ENCODE assay signal across 8 mouse cellular contexts in genomic region chr9:30480464-30480863, GRCm38 (mm10). TPM values are rescaled to one million over a fixed set of nuclear protein-coding genes. Genes with fewer than 3 reads are reported as not detected.
DNase-seq lines count a peak whose midpoint lies in the region; ATAC-seq and TF ChIP-seq lines count a peak whose summit lies in the region.

No protein-coding gene starts in this region.

- no peak overlapping the region for H3K27ac ChIP-seq in embryonic facial prominence, embryonic 14.5 days (replicated peaks; ENCODE audit: low read depth, low read length)
- no peak overlapping the region for H3K27ac ChIP-seq in heart, adult 2 months
- H3K27ac ChIP-seq in limb, embryonic 12.5 days: no peak overlapping the region
- H3K27ac ChIP-seq in midbrain, postnatal 0 days (ENCODE audit: low read depth, low read length): no peak overlapping the region

- H3K36me3 ChIP-seq in embryonic facial prominence, embryonic 14.5 days (ENCODE audit: control insufficient read depth, insufficient read depth, low read length): no peaks in the 10 kb centered on the region
- H3K36me3 ChIP-seq in heart, adult 2 months (ENCODE audit: control insufficient read depth, insufficient read depth, low read length): no peaks in the 10 kb centered on the region
- H3K36me3 ChIP-seq in limb, embryonic 12.5 days: no peaks in the 10 kb centered on the region
- H3K36me3 ChIP-seq in midbrain, postnatal 0 days (ENCODE audit: insufficient read depth, low read length): no peaks in the 10 kb centered on the region

- no peaks in the 10 kb centered on the region for H3K9me3 ChIP-seq in embryonic facial prominence, embryonic 14.5 days (ENCODE audit: control insufficient read depth, low read length)
- no peaks in the 10 kb centered on the region for H3K9me3 ChIP-seq in limb, embryonic 12.5 days
- H3K9me3 ChIP-seq in midbrain, postnatal 0 days (ENCODE audit: low read length): no peaks in the 10 kb centered on the region

- intact Hi-C loops in heart, adult 2 months (cut with DNase I): loop anchor here (1.0 to 5.0 kb wide), 7 partner anchors 32 to 606 kb away; partner anchors contain the start of gene Adamts15

- TF ChIP-seq CTCF in heart, adult 2 months (IDR thresholded peaks at IDR 0.05): peak; percentile 99
- TF ChIP-seq CTCF in midbrain, postnatal 0 days (IDR thresholded peaks at IDR 0.05): peak; percentile 100

- H3K9ac ChIP-seq in embryonic facial prominence, embryonic 14.5 days (ENCODE audit: low read depth, low read length): no peak overlapping the region
- no peak overlapping the region for H3K9ac ChIP-seq in heart, adult 2 months (ENCODE audit: low read depth, low read length)
- H3K9ac ChIP-seq in limb, embryonic 12.5 days (replicated peaks): no peak overlapping the region
- no peak overlapping the region for H3K9ac ChIP-seq in midbrain, postnatal 0 days (replicated peaks; ENCODE audit: low read length, poor library complexity, severe bottlenecking)

- DNase-seq in 416B (ENCODE audit: low read depth): peak; percentile 91
- DNase-seq in adrenal gland, postnatal 4 days (ENCODE audit: low spot score in 2 of 2): peak; percentile 77 to 91
- peak; percentile 98 for DNase-seq in embryonic facial prominence, embryonic 14.5 days (ENCODE audit: low spot score)
- DNase-seq in heart, adult 2 months: peak; percentile 90
- DNase-seq in kidney, adult 8-10 months: peak; percentile 88 to 94
- peak; percentile 99 for DNase-seq in midbrain, postnatal 0 days (ENCODE audit: low spot score)
- peak; percentile 64 to 76 for DNase-seq in spleen, postnatal 14 days (ENCODE audit: low spot score in 2 of 2)

- H3K4me1 ChIP-seq in embryonic facial prominence, embryonic 14.5 days (ENCODE audit: control insufficient read depth, insufficient read depth, low read length): no peaks in the 10 kb centered on the region
- H3K4me1 ChIP-seq in heart, adult 2 months (ENCODE audit: control insufficient read depth, insufficient read depth, low read length): no peaks in the 10 kb centered on the region
- H3K4me1 ChIP-seq in limb, embryonic 12.5 days (replicated peaks): 0 out of 2 replicates have a peak, but pooled peaks cover 3% of the 10 kb centered on the region
- no peaks in the 10 kb centered on the region for H3K4me1 ChIP-seq in midbrain, postnatal 0 days (ENCODE audit: insufficient read depth, low read length)

- WGBS in embryonic facial prominence, embryonic 14.5 days: 2% methylated on average over 6 of the region's 6 CpGs
- WGBS in heart, adult 2 months: 2% methylated on average over 6 of the region's 6 CpGs
- WGBS in limb, embryonic 12.5 days: 4% methylated on average over 6 of the region's 6 CpGs
- WGBS in midbrain, postnatal 0 days: 1% methylated on average over 6 of the region's 6 CpGs

- ATAC-seq in embryonic facial prominence, embryonic 14.5 days (ENCODE audit: low read depth): peak; percentile 92
- ATAC-seq in limb, embryonic 12.5 days (ENCODE audit: insufficient number of reproducible peaks, insufficient read depth, low FRiP score, low TSS enrichment, low read depth): peak; percentile 73; the same call in 1 of the 2 replicates
- peak; percentile 91 for ATAC-seq in midbrain, postnatal 0 days (ENCODE audit: low FRiP score)

- H3K79me2 ChIP-seq in heart, adult 2 months (replicated peaks; ENCODE audit: control insufficient read depth, insufficient read depth, low read length): no peaks in the 10 kb centered on the region

- TF ChIP-seq EP300 in heart, adult 2 months (IDR thresholded peaks at IDR 0.05; ENCODE audit: insufficient read depth, low read depth, low read length): peak; percentile 100

- no peak overlapping the region for H3K4me2 ChIP-seq in embryonic facial prominence, embryonic 14.5 days (ENCODE audit: low read depth, low read length)
- H3K4me2 ChIP-seq in limb, embryonic 12.5 days: no peak overlapping the region
- no peak overlapping the region for H3K4me2 ChIP-seq in midbrain, postnatal 0 days (ENCODE audit: low read depth, low read length, poor library complexity, severe bottlenecking)

- H3K27me3 ChIP-seq in embryonic facial prominence, embryonic 14.5 days (replicated peaks; ENCODE audit: control insufficient read depth, insufficient read depth, low read length): no peaks in the 10 kb centered on the region
- no peaks in the 10 kb centered on the region for H3K27me3 ChIP-seq in heart, adult 2 months (ENCODE audit: control insufficient read depth, insufficient read depth, low read length)
- no peaks in the 10 kb centered on the region for H3K27me3 ChIP-seq in limb, embryonic 12.5 days
- no peaks in the 10 kb centered on the region for H3K27me3 ChIP-seq in midbrain, postnatal 0 days (ENCODE audit: insufficient read depth, low read length)

- no peak for TF ChIP-seq POLR2A in heart, adult 2 months (IDR thresholded peaks at IDR 0.05; ENCODE audit: insufficient read depth, low read depth, low read length)

- H3K4me3 ChIP-seq in embryonic facial prominence, embryonic 14.5 days (ENCODE audit: low read depth, low read length): no peak overlapping the region
- H3K4me3 ChIP-seq in heart, adult 2 months: no peak overlapping the region
- H3K4me3 ChIP-seq in limb, embryonic 12.5 days (replicated peaks): no peak overlapping the region
- H3K4me3 ChIP-seq in midbrain, postnatal 0 days (ENCODE audit: low read depth, low read length): no peak overlapping the region

RNA-seq across cellular contexts. Expression of gene Snx19, which starts 53.6 kb away (rescaled TPM):
- 10 to 100 TPM; 26.4 to 31.7 TPM for total RNA-seq in adrenal gland, postnatal 4 days (2021)
- polyA plus RNA-seq in embryonic facial prominence, embryonic 14.5 days (2014; fragmentation: Nextera tagmentation; extraction: Ambion mirVana): 21.0 and 22.4 TPM in 2 replicates
- 10 to 100 TPM; 26.1 to 27.1 TPM for total RNA-seq in heart, adult 2 months (2021)
- 12.9 and 22.1 TPM in 2 replicates for polyA plus RNA-seq in heart, adult 2 months (2012; rRNA removed)
- polyA plus RNA-seq in limb, embryonic 12.5 days (2016; fragmentation: Nextera tagmentation; extraction: Ambion mirVana): 22.7 and 24.5 TPM in 2 replicates
- 26.5 and 33.7 TPM in 2 replicates for total RNA-seq in midbrain, postnatal 0 days (2014; rRNA removed)
- 17.6 and 17.7 TPM in 2 replicates for polyA plus RNA-seq in midbrain, postnatal 0 days (2015; fragmentation: Nextera tagmentation; extraction: Ambion mirVana)
